Mouse (Mus musculus): Measurements from ENCODE around the gene Atp6v1g1.

The Atp6v1g1 gene

GRCm38 (mm10) chr4:63547799-63548198 is 3.2 kb downstream of the Atp6v1g1 start:
- peak; percentile 34 for DNase-seq

GRCm38 (mm10) chr4:63548491-63548890 is 3.9 kb downstream of the Atp6v1g1 start:
- no peak for DNase-seq

- DNase-seq = no peak
Observed at GRCm38 (mm10) chr4:63550908-63551307, 6.3 kb downstream of the Atp6v1g1 start.

GRCm38 (mm10) chr4:63552865-63553264 is 8.3 kb downstream of the Atp6v1g1 start:
- DNase-seq = no peak

- no peak for DNase-seq
Observed at GRCm38 (mm10) chr4:63553789-63554576, 9.4 kb downstream of the Atp6v1g1 start.

- DNase-seq = no peak
Observed at GRCm38 (mm10) chr4:63554616-63555015, 10.0 kb downstream of the Atp6v1g1 start.

GRCm38 (mm10) chr4:63555111-63555510 is 10.5 kb downstream of the Atp6v1g1 start:
- no peak for DNase-seq

- no peak for DNase-seq
Observed at GRCm38 (mm10) chr4:63556665-63557064, 12.1 kb downstream of the Atp6v1g1 start.

- DNase-seq = peak; percentile 44
Observed at GRCm38 (mm10) chr4:63557124-63558059, 12.8 kb downstream of the Atp6v1g1 start.

GRCm38 (mm10) chr4:63558407-63559081 is 14.0 kb downstream of the Atp6v1g1 start, which contains the start of gene Tmem268:
Gene Tmem268, plus strand, starts transcription at chr4:63558781.
- DNase-seq = peak; percentile 78

- DNase-seq = no peak
Observed at GRCm38 (mm10) chr4:63559127-63559697, 14.6 kb downstream of the Atp6v1g1 start.

GRCm38 (mm10) chr4:63560079-63560478 is 15.5 kb downstream of the Atp6v1g1 start:
- no peak for DNase-seq

- DNase-seq = peak; percentile 87
Observed at GRCm38 (mm10) chr4:63561861-63562675, 17.5 kb downstream of the Atp6v1g1 start.

GRCm38 (mm10) chr4:63562742-63563141 is 18.2 kb downstream of the Atp6v1g1 start:
- DNase-seq = no peak

- no peak for DNase-seq
Observed at GRCm38 (mm10) chr4:63567712-63568390, 23.3 kb downstream of the Atp6v1g1 start.

GRCm38 (mm10) chr4:63569322-63569721 is 24.8 kb downstream of the Atp6v1g1 start:
- DNase-seq = no peak

GRCm38 (mm10) chr4:63570208-63570781 is 25.7 kb downstream of the Atp6v1g1 start:
- no peak for DNase-seq

GRCm38 (mm10) chr4:63572621-63573020 is 28.0 kb downstream of the Atp6v1g1 start:
- no peak for DNase-seq

- DNase-seq = no peak
Observed at GRCm38 (mm10) chr4:63579649-63580048, 35.1 kb downstream of the Atp6v1g1 start.

- DNase-seq = no peak
Observed at GRCm38 (mm10) chr4:63580078-63580477, 35.5 kb downstream of the Atp6v1g1 start.

GRCm38 (mm10) chr4:63582580-63582979 is 38.0 kb downstream of the Atp6v1g1 start:
- no peak for DNase-seq

Data from kidney, adult 9 months (tissue).